In the genomic region with DNA sequence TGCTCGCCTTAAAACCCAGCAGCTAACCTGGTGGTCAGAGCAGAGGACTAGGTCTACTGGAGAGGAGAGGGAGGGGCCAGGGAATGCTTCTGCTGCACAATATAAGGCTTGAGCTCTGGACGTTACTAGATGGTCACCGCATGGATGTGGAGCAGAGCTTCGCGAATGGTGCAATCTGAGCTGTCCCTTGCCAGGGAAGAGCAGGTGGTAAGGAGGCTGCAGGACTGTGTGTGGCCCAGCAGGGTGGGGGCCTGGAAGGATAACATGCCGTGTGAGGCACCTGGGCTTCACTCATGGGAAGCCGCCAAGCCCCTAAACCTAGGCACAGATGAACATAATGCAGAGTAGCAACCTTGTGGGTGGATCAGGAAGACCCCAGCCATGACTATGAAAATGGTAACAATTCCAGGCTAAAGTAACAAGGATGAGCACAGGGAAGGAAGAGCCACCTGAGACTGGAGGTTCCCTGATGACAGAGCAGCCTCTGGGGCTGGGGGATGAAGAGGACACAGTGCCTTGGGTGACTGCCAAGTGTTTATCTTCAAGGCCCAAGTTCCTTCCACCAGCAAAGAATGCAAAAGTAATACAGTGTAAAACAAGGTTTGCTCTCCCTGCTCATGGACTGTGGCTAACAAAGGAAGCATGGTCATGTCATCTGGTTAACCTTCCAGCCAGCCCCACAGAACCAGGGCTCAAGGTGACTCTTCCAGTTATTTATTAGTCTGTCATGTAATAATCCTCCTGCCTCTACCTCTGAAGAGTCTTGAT, we compare ENCODE assay signal across 8 mouse cellular contexts. TPM values are rescaled to one million over a fixed set of nuclear protein-coding genes. Genes with fewer than 3 reads are reported as not detected.
DNase-seq lines count a peak whose midpoint lies in the region; ATAC-seq lines count a peak whose summit lies in the region.

No protein-coding gene starts in this region.

- H3K9ac ChIP-seq in heart, embryonic 13.5 days = peak overlapping the region; percentile 65; the same call in 1 of the 2 replicates

- peak overlapping the region; percentile 81; the same call in 1 of the 2 replicates for H3K27ac ChIP-seq in heart, embryonic 10.5 days
- peak overlapping the region; percentile 88 for H3K27ac ChIP-seq in heart, embryonic 13.5 days (replicated peaks)

- H3K36me3 ChIP-seq in heart, embryonic 10.5 days = no peaks in the 10 kb centered on the region
- no peaks in the 10 kb centered on the region for H3K36me3 ChIP-seq in heart, embryonic 13.5 days

- no peak overlapping the region for H3K4me3 ChIP-seq in heart, embryonic 10.5 days
- no peak overlapping the region for H3K4me3 ChIP-seq in heart, embryonic 13.5 days

- WGBS in heart, embryonic 10.5 days = 78% methylated on average over 7 of the region's 7 CpGs
- 79% methylated on average over 7 of the region's 7 CpGs for WGBS in heart, embryonic 13.5 days

- DNase-seq in heart, embryonic 10.5 days (ENCODE audit: low spot score) = no peak
- DNase-seq in heart, adult 8-10 months (ENCODE audit: low spot score) = no peak
- peak; percentile 81 to 86 for DNase-seq in cerebellum, adult 18-20 months
- DNase-seq in kidney, postnatal 14 days = peak; percentile 57
- DNase-seq in testis, postnatal 10 days (ENCODE audit: low spot score) = peak; percentile 47
- DNase-seq in spleen, adult 12 weeks (ENCODE audit: low spot score) = no peak

- no peaks in the 10 kb centered on the region for H3K9me3 ChIP-seq in heart, embryonic 10.5 days
- H3K9me3 ChIP-seq in heart, embryonic 13.5 days = no peaks in the 10 kb centered on the region

- peak overlapping the region; percentile 56 for H3K4me2 ChIP-seq in heart, embryonic 13.5 days

- no peaks in the 10 kb centered on the region for H3K27me3 ChIP-seq in heart, embryonic 10.5 days (ENCODE audit: insufficient read depth, poor library complexity, severe bottlenecking)
- no peaks in the 10 kb centered on the region for H3K27me3 ChIP-seq in heart, embryonic 13.5 days (replicated peaks)

- peak; percentile 28; the same call in 1 of the 2 replicates for ATAC-seq in heart, embryonic 13.5 days (ENCODE audit: extremely low read depth, insufficient number of reproducible peaks, low FRiP score, low TSS enrichment)
- ATAC-seq in activated CD4-positive, CD25-positive, alpha-beta regulatory T cell, adult 4 months = no peak

- peaks cover 28% of the 10 kb centered on the region for H3K4me1 ChIP-seq in heart, embryonic 10.5 days
- peaks cover 41% of the 10 kb centered on the region for H3K4me1 ChIP-seq in heart, embryonic 13.5 days

RNA-seq across cellular contexts. Expression of a gene that starts 21.8 kb away (rescaled TPM):
- 11.5 and 14.3 TPM in 2 replicates for polyA plus RNA-seq in heart, embryonic 10.5 days (2016; fragmentation: Nextera tagmentation; extraction: Ambion mirVana)
- total RNA-seq in heart, adult 8-10 months (2022) = 10 to 100 TPM; 12.8 to 16.1 (median 14.4) TPM
- polyA plus RNA-seq in heart, embryonic 13.5 days (2015; fragmentation: Nextera tagmentation; extraction: Ambion mirVana) = 8.5 and 9.2 TPM in 2 replicates
- 1 to 10 TPM; 2.6 to 2.9 TPM for polyA plus RNA-seq in activated CD4-positive, CD25-positive, alpha-beta regulatory T cell, adult 4 months (2017; shearing (Covaris generic))

RNA-seq across cellular contexts. Expression of a gene that starts 32.3 kb away (rescaled TPM):
- 54.0 and 70.3 TPM in 2 replicates for polyA plus RNA-seq in heart, embryonic 10.5 days (2016; fragmentation: Nextera tagmentation; extraction: Ambion mirVana)
- 10 to 100 TPM; 17.8 to 25.6 (median 21.5) TPM for total RNA-seq in heart, adult 8-10 months (2022)
- polyA plus RNA-seq in heart, embryonic 13.5 days (2015; fragmentation: Nextera tagmentation; extraction: Ambion mirVana) = 44.0 and 49.1 TPM in 2 replicates
- 100 to 1,000 TPM in 1 of 2 experiments, 10 to 100 TPM in 1; 86.2 to 103 TPM for polyA plus RNA-seq in activated CD4-positive, CD25-positive, alpha-beta regulatory T cell, adult 4 months (2017; shearing (Covaris generic))

RNA-seq across cellular contexts. Expression of a gene that starts 58.9 kb away (rescaled TPM):
- polyA plus RNA-seq in heart, embryonic 10.5 days (2016; fragmentation: Nextera tagmentation; extraction: Ambion mirVana) = 0.16 TPM in 1 of 2 replicates, not detected in the other
- under 1 TPM in 3 of 4 experiments, not detected in 1; 0.22 to 0.63 (median 0.37) TPM for total RNA-seq in heart, adult 8-10 months (2022)
- polyA plus RNA-seq in heart, embryonic 13.5 days (2015; fragmentation: Nextera tagmentation; extraction: Ambion mirVana) = 0.29 and 0.32 TPM in 2 replicates
- 10 to 100 TPM in 1 of 2 experiments, under 1 TPM in 1; 0.24 to 55.3 TPM for polyA plus RNA-seq in activated CD4-positive, CD25-positive, alpha-beta regulatory T cell, adult 4 months (2017; shearing (Covaris generic))

Comparison
In these comparisons a context has a peak if more than half of its experiments do, and no peak if none do; other contexts are left out.
1. DNase-seq: peak in cerebellum, adult 18-20 months (2 of 2), kidney, postnatal 14 days (single experiment) and testis, postnatal 10 days (single experiment); none in heart, embryonic 10.5 days (single experiment), heart, adult 8-10 months (single experiment) and spleen, adult 12 weeks (single experiment).